Mouse (Mus musculus) brain, embryonic 14.5 days (tissue): Measurements from ENCODE around the gene Foxe3.

Experiments used
- CTCF ChIP-seq: fragments of 200-500 bp; IDR thresholded peaks from 2 replicates; pipeline ENCODE4 v1.5.1; 2012; ENCODE audit warnings: inconsistent platforms, mild to moderate bottlenecking, moderate library complexity, borderline replicate concordance; ENCODE audit not compliant: insufficient read depth, insufficient read length; ENCODE audit errors: extremely low read depth
- POLR2A ChIP-seq: fragments of 200-500 bp; IDR thresholded peaks from 2 replicates; pipeline ENCODE4 v1.6.1; 2012; ENCODE audit warnings: mild to moderate bottlenecking, inconsistent platforms, borderline replicate concordance; ENCODE audit not compliant: poor library complexity, insufficient read depth, insufficient read length, severe bottlenecking; ENCODE audit errors: extremely low read depth

DNA sequence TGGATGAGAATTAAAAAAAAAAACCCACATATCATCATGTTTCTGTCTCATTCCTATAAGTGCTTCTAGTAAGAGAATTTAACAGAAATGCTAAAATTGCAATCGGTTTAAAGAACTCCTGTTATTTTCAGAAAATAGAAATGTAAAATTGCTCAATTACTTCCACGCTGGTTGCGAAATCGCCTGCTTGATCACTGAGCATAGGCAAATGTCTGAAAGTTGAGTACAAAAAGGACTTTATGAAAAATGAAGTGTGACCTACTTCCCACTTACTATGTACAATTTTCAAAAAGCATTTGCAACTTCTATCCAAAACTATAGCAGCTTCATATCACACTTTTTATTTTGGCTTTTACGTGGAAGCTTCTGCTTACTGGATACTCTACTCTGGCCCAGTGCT lies 44.9 kb upstream of the Foxe3 start:
- TF ChIP-seq CTCF = no peak
- no peak for TF ChIP-seq POLR2A
